Mouse (Mus musculus) forebrain, embryonic 14.5 days (tissue): ENCODE results near the gene Slc38a7. TPM values are rescaled to one million over a fixed set of nuclear protein-coding genes. Genes with fewer than 3 reads are reported as not detected.
"Not testable (repeated sequence)": the region's sequence is repeated elsewhere in the genome, so short reads cannot be mapped to it uniquely, and the experiment has no call there.

Source experiments
- ATAC-seq: fragments of 200-750 bp; cut with Nextera tagmentation; 2 replicates; pipeline ENCODE4 v1.8.0; 2017; ENCODE audit warnings: mild to moderate bottlenecking, moderate library complexity
- DNase-seq: peaks from one replicate; pipeline ENCODE4 v3.0.0-alpha.2; 2015; ENCODE audit warnings: low spot score
- H3K27ac ChIP-seq: fragments of 300-500 bp; sonication (generic); 2 replicates; pipeline ENCODE4 v1.5.1; 2014; ENCODE audit warnings: low read depth, mild to moderate bottlenecking, control low read depth, low read length, moderate library complexity
- H3K27me3 ChIP-seq: fragments of 300-500 bp; sonication (generic); replicated peaks from 2 replicates; pipeline ENCODE4 v1.6.1; 2014; ENCODE audit warnings: low read length, control low read depth, mixed read lengths; ENCODE audit not compliant: control insufficient read depth, insufficient read depth
- H3K36me3 ChIP-seq: fragments of 300-500 bp; sonication (generic); 2 replicates; pipeline ENCODE4 v1.6.1; 2014; ENCODE audit warnings: low read length, control low read depth; ENCODE audit not compliant: control insufficient read depth, insufficient read depth
- H3K4me1 ChIP-seq: fragments of 300-500 bp; sonication (generic); 2 replicates; pipeline ENCODE4 v1.6.1; 2014; ENCODE audit warnings: antibody characterized with exemption, low read length, control low read depth; ENCODE audit not compliant: control insufficient read depth, insufficient read depth
- H3K4me2 ChIP-seq: fragments of 300-500 bp; sonication (generic); 2 replicates; pipeline ENCODE4 v1.6.1; 2014; ENCODE audit warnings: mild to moderate bottlenecking, control low read depth, low read length
- H3K4me3 ChIP-seq: fragments of 300-500 bp; sonication (generic); 2 replicates; pipeline ENCODE4 v1.5.1; 2014; ENCODE audit warnings: low read depth, low read length, control low read depth
- H3K9ac ChIP-seq: fragments of 300-500 bp; sonication (generic); 2 replicates; pipeline ENCODE4 v1.6.1; 2014; ENCODE audit warnings: mild to moderate bottlenecking, low read length, control low read depth, moderate library complexity
- H3K9me3 ChIP-seq: fragments of 300-500 bp; sonication (generic); replicated peaks from 2 replicates; pipeline ENCODE4 v1.6.1; 2016; ENCODE audit warnings: low read length, control low read depth, mixed read lengths; ENCODE audit not compliant: control insufficient read depth
- WGBS: fragments of 180-500 bp; shearing (Covaris S2); extraction: QIAGEN DNeasy Blood & Tissue Kit; methylation state at CpG from one replicate; pipeline ENCODE4 v1.1.7; 2014; 5-methylcytosine and 5-hydroxymethylcytosine counted together
- polyA plus RNA-seq: library from polyadenylated mRNA; unstranded; fragments of >200 nt; fragmentation: Nextera tagmentation; extraction: Ambion mirVana; gene quantifications from 2 replicates; pipeline ENCODE4 v1.2.1, GENCODE M21; 2014

Slc38a7 gene
- polyA plus RNA-seq, 1 experiment from 2014 or later, result 27.5 TPM

DNA sequence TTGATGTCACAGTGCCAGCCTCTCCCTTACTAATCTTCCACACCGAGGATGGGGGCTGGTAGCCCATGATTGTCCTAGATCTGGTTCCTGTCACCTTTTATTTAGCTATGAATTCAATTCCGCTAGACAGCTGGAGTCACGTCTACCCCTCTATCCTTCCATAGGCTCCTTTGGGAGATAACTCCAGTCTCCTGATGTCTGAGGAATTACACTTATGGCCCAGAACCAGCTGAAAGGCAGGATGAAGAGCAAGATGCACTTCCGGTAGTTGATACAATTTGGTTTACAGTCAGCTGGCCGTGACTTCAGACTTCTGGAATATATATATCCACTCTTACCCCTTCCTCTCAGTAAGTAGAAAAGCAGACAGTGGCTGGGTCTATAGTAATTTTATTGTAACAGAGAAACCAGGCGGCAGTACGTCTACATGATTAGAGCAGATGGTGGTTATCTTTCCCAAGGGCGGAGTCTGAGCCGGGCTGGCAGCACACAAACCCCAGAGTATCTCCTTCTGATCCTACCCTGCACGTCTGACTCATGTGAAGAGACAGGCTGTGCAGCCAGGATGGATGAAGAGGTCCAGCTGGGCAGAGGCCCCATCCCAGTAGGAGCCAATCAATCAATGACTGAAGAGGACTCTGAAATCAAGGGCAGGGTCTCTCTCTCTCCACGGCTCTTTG lies 10.6 kb upstream of the Slc38a7 start:
- H3K4me1 ChIP-seq, H3K9me3 ChIP-seq, H3K9ac ChIP-seq, H3K4me3 ChIP-seq, H3K27ac ChIP-seq, H3K4me2 ChIP-seq, H3K27me3 ChIP-seq, DNase-seq, ATAC-seq: not testable (repeated sequence)
- peaks cover 46% of the 10 kb centered on the region for H3K36me3 ChIP-seq
- WGBS, result 89% methylated on average over 10 of the region's 11 CpGs

DNA sequence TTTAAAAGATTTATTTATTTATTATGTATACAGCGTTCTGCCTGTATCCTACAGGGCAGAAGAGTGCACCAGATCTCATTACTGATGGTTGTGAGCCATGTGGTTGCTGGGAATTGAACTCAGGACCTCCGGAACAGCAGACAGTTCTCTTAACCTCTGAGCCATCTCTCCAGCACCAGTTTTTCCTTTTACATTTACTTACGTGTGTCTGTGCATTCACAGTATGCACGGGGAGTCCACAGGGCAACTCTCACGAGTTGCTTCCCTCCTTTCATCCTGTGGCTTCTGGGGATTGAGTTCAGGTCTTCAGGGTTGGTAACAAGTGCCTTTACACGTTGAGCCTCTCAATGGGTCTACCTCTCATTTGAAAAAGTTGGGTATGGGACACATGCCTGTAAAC lies 835 bp upstream of the Slc38a7 start:
- 87% methylated on average over 6 of the region's 6 CpGs for WGBS
- DNase-seq, result no peak
- H3K4me3 ChIP-seq, result no peak overlapping the region
- H3K4me2 ChIP-seq, result no peak overlapping the region
- no peaks in the 10 kb centered on the region for H3K36me3 ChIP-seq
- H3K9ac ChIP-seq, result no peak overlapping the region
- H3K9me3 ChIP-seq, result no peaks in the 10 kb centered on the region
- ATAC-seq, result no peak
- H3K27ac ChIP-seq, result no peak overlapping the region
- no peaks in the 10 kb centered on the region for H3K27me3 ChIP-seq
- H3K4me1 ChIP-seq, result peaks cover 8% of the 10 kb centered on the region

DNA sequence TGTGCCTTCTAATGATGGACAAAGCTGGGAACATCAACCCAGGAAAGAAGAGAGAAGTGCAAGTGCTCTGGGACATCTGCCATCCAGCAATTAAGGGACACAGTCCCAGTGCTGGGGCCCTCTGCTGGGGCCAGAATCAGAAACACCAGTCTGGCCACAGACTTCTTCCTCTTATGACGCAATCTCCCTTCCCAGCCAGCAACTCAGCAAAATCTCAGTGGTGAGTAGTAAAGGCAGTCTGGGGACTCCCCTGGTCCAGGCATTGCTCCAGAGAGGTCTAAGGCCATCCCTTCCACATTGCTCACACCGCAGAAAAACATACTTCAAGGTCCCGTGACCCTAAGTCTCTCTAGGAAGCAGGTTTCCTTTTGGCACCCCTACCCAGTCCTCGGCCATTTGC lies 1.0 kb downstream of the Slc38a7 start:
- no peak for DNase-seq
- Histone ChIP-seq H3K36me3 (peaks cover 9% of the 10 kb centered on the region), H3K27ac (no peak overlapping the region), H3K4me1 (peaks cover 8% of the 10 kb centered on the region), H3K9me3 (no peaks in the 10 kb centered on the region), H3K9ac (no peak overlapping the region; the same call in 1 of the 2 replicates), H3K27me3 (no peaks in the 10 kb centered on the region), H3K4me3 (peak overlapping the region; percentile 48; the same call in 1 of the 2 replicates), H3K4me2 (peak overlapping the region; percentile 75)
- ATAC-seq, result no peak
- WGBS, result 79% methylated on average over 4 of the region's 4 CpGs

GRCm38 (mm10) chr8:95850326-95850725 lies 3.0 kb downstream of the Slc38a7 start:
- no peak overlapping the region for H3K27ac ChIP-seq
- H3K4me3 ChIP-seq, result no peak overlapping the region
- WGBS, result 98% methylated on average over 2 of the region's 2 CpGs

DNA sequence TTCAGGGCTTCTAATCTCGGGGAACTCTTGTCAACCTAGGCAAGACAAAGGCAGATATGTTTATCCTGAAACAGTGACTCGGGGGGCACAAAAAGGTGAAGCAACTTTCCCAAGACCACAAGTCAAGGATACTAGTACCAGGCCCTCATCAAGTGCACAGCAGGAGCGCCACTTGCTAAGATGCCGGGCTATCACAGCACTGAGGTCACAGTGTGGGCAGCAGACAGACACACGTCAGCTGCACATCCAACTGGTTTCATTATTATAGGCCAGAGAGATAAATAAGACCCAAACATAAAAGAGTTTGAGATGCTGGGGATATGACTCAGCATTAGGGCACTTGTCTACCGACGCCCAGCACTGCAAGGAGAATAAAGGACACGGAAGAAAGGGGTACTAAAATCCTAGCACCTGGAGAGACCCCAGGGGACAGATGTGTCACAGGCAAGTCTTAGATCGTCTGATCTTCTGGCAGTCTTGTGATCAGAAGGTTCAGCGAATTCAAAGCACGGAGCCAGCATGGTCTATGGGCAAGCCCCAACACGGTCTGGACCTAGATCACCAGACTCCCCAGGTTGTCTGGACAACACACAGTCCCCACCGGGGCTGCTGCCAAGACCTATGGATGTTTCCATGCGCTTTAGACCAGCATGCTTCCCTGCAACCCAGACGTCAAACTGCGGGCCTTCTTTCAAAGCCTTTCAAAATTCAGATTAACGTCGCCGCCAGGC lies 4.4 kb downstream of the Slc38a7 start:
- H3K4me3 ChIP-seq, result no peak overlapping the region
- ATAC-seq (no peak), DNase-seq (no peak)
- 90% methylated on average over 19 of the region's 19 CpGs for WGBS
- H3K27me3 ChIP-seq, result no peaks in the 10 kb centered on the region
- peaks cover 8% of the 10 kb centered on the region for H3K4me1 ChIP-seq
- H3K9ac ChIP-seq, result no peak overlapping the region
- H3K4me2 ChIP-seq, result no peak overlapping the region
- no peak overlapping the region for H3K27ac ChIP-seq
- H3K9me3 ChIP-seq, result no peaks in the 10 kb centered on the region
- peaks cover 31% of the 10 kb centered on the region for H3K36me3 ChIP-seq

More at GRCm38 (mm10) chr8:95850326-95850725, 3.0 kb downstream of the Slc38a7 start:
- no peak for ATAC-seq
- H3K4me1 ChIP-seq, result peaks cover 8% of the 10 kb centered on the region
- no peaks in the 10 kb centered on the region for H3K9me3 ChIP-seq
- no peak overlapping the region for H3K9ac ChIP-seq
- peaks cover 18% of the 10 kb centered on the region for H3K36me3 ChIP-seq
- no peak for DNase-seq
- H3K27me3 ChIP-seq, result no peaks in the 10 kb centered on the region
- H3K4me2 ChIP-seq, result no peak overlapping the region

DNA sequence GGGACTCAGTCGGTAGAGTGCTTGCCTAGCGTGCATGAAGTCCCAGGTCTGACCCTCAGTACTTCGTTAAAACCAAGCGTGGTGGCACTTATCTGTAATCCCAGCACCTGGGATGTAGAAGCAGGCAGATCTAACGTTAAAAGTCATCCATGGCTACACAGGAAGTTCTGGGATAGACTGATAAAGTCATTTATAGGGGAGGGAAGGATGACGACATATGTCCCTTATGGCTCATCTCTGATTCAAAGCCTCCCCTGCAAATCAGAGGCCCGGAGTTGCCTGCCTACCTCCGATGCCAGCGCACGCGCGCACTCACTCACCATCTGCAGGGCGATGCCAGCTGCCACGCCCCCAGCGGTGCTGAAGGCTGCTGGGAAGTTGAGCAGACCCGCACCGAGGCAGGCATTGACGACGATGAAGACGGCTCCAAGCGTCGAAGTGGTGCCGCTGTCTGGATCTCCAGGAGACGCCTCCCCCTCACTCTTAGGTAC lies 5.2 kb downstream of the Slc38a7 start:
- peaks cover 8% of the 10 kb centered on the region for H3K4me1 ChIP-seq
- peaks cover 38% of the 10 kb centered on the region for H3K36me3 ChIP-seq
- H3K9me3 ChIP-seq, result no peaks in the 10 kb centered on the region
- no peaks in the 10 kb centered on the region for H3K27me3 ChIP-seq
- ATAC-seq (0 out of 2 replicates have a peak, but pooled peaks have one; percentile 18), DNase-seq (no peak)
- no peak overlapping the region for H3K27ac ChIP-seq
- H3K4me3 ChIP-seq, result no peak overlapping the region
- no peak overlapping the region for H3K9ac ChIP-seq
- WGBS, result 83% methylated on average over 24 of the region's 24 CpGs
- no peak overlapping the region for H3K4me2 ChIP-seq

GRCm38 (mm10) chr8:95845026-95845425 lies 8.3 kb downstream of the Slc38a7 start:
- H3K27ac ChIP-seq, result no peak overlapping the region
- no peaks in the 10 kb centered on the region for H3K27me3 ChIP-seq
- no peak overlapping the region for H3K9ac ChIP-seq
- H3K4me3 ChIP-seq, result no peak overlapping the region
- WGBS, result 91% methylated on average over 7 of the region's 7 CpGs
- ATAC-seq (no peak), DNase-seq (no peak)
- peaks cover 64% of the 10 kb centered on the region for H3K36me3 ChIP-seq
- no peak overlapping the region for H3K4me2 ChIP-seq
- no peaks in the 10 kb centered on the region for H3K4me1 ChIP-seq
- no peaks in the 10 kb centered on the region for H3K9me3 ChIP-seq

- no peaks in the 10 kb centered on the region for H3K9me3 ChIP-seq
- WGBS, result 95% methylated on average over 6 of the region's 6 CpGs
- no peak overlapping the region for H3K4me2 ChIP-seq
- no peaks in the 10 kb centered on the region for H3K27me3 ChIP-seq
- ATAC-seq (no peak), DNase-seq (no peak)
- no peak overlapping the region for H3K27ac ChIP-seq
- no peak overlapping the region for H3K9ac ChIP-seq
- H3K36me3 ChIP-seq, result peaks cover 72% of the 10 kb centered on the region
- H3K4me1 ChIP-seq, result no peaks in the 10 kb centered on the region
- no peak overlapping the region for H3K4me3 ChIP-seq
These were observed 9.4 kb downstream of the Slc38a7 start for GRCm38 (mm10) chr8:95843968-95844367.

- Histone ChIP-seq H3K4me3 (no peak overlapping the region), H3K36me3 (peaks cover 74% of the 10 kb centered on the region), H3K27ac (no peak overlapping the region), H3K9me3 (no peaks in the 10 kb centered on the region), H3K9ac (no peak overlapping the region), H3K4me1 (no peaks in the 10 kb centered on the region), H3K4me2 (no peak overlapping the region), H3K27me3 (no peaks in the 10 kb centered on the region)
- DNase-seq (no peak), ATAC-seq (no peak)
- 90% methylated on average over 15 of the region's 15 CpGs for WGBS
These were observed 11.9 kb downstream of the Slc38a7 start for GRCm38 (mm10) chr8:95841436-95841835.
